Mouse (Mus musculus): Measurements from ENCODE around the gene Ccdc181. TPM values are rescaled to one million over a fixed set of nuclear protein-coding genes. Genes with fewer than 3 reads are reported as not detected.

Gene Ccdc181
- polyA plus RNA-seq, 1 experiment from 2014 or later: 23.4 TPM

GRCm38 (mm10) chr1:164303821-164304220, 28.4 kb downstream of the Ccdc181 start, which contains the start of gene Nme7:
TSS of gene Nme7 (plus strand) at chr1:164304121.
- Histone ChIP-seq H3K9me3 (ENCODE audit: control insufficient read depth, low read length) (no peaks in the 10 kb centered on the region), H3K27me3 (ENCODE audit: control insufficient read depth, insufficient read depth, low read length) (no peaks in the 10 kb centered on the region), H3K4me2 (replicated peaks) (no peak within 1 kb of the TSS), H3K36me3 (replicated peaks; ENCODE audit: control insufficient read depth, insufficient read depth) (peaks cover 59% of the 10 kb centered on the region), H3K4me3 (replicated peaks; ENCODE audit: low read length) (no peak within 1 kb of the TSS), H3K4me1 (replicated peaks; ENCODE audit: control insufficient read depth, insufficient read depth, low read length) (peaks cover 12% of the 10 kb centered on the region; the same call in 1 of the 2 replicates), H3K27ac (no peak within 1 kb of the TSS), H3K9ac (no peak within 1 kb of the TSS)
- DNase-seq (ENCODE audit: low spot score) (no peak), ATAC-seq (ENCODE audit: low FRiP score) (no peak)
- 87% methylated on average over 5 of the region's 5 CpGs for WGBS

DNA sequence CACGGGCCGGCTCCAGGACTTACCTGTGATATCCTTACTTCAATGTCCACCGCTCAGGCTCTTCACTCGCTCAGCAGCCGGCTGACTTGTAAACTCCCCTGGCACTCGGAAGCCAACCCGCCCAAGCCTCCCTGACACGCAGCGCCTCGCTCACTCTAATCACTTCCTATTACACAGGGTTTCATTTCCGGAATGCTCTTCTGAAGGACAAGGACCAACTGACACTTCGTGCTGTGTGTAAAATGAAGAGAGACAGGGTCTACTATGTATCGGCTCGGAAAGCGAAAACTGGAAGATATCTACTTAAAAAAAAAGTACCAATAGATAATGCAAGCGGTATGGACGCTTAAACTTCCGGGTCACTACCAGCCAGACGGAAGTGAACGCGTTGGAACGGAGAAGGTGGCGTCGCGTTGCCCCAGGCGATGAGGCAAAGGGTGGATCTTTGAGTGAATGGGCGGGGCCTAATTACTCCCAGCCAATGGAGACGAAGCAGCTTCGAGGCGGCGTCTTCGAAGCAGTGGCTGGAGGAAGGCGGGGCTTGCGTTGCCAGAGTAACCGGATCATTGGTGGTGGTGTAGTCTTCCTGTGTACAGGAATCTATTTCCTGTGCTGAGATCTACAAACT, 31.9 kb downstream of the Ccdc181 start, which contains the start of gene Blzf1:
Gene Blzf1, minus strand, starts transcription at position 366 of the 628 bp plus-strand sequence.
- WGBS: under 1% methylated on average over 35 of the region's 35 CpGs
- peak within 1 kb of the TSS; percentile 71 for H3K9ac ChIP-seq
- H3K27ac ChIP-seq: peak within 1 kb of the TSS; percentile 76
- peak within 1 kb of the TSS; percentile 69 for H3K4me3 ChIP-seq (replicated peaks; ENCODE audit: low read length)
- peak within 1 kb of the TSS; percentile 65 for H3K4me2 ChIP-seq (replicated peaks)
- ATAC-seq (ENCODE audit: low FRiP score) (peak; percentile 98), DNase-seq (ENCODE audit: low spot score) (peak; percentile 99)
- H3K27me3 ChIP-seq (ENCODE audit: control insufficient read depth, insufficient read depth, low read length): no peaks in the 10 kb centered on the region
- H3K9me3 ChIP-seq (ENCODE audit: control insufficient read depth, low read length): no peaks in the 10 kb centered on the region
- H3K36me3 ChIP-seq (replicated peaks; ENCODE audit: control insufficient read depth, insufficient read depth): peaks cover 32% of the 10 kb centered on the region
- H3K4me1 ChIP-seq (replicated peaks; ENCODE audit: control insufficient read depth, insufficient read depth, low read length): peaks cover 12% of the 10 kb centered on the region; the same call in 1 of the 2 replicates

GRCm38 (mm10) chr1:164307922-164308321, 32.5 kb downstream of the Ccdc181 start:
- Histone ChIP-seq H3K27ac (0 out of 2 replicates have a peak overlapping the region, but pooled peaks have one; percentile 2), H3K4me3 (replicated peaks; ENCODE audit: low read length) (peak overlapping the region; percentile 69), H3K36me3 (replicated peaks; ENCODE audit: control insufficient read depth, insufficient read depth) (peaks cover 34% of the 10 kb centered on the region; the same call in 1 of the 2 replicates), H3K9me3 (ENCODE audit: control insufficient read depth, low read length) (no peaks in the 10 kb centered on the region), H3K4me2 (replicated peaks) (peak overlapping the region; percentile 65), H3K9ac (peak overlapping the region; percentile 54), H3K4me1 (replicated peaks; ENCODE audit: control insufficient read depth, insufficient read depth, low read length) (peaks cover 12% of the 10 kb centered on the region; the same call in 1 of the 2 replicates), H3K27me3 (ENCODE audit: control insufficient read depth, insufficient read depth, low read length) (no peaks in the 10 kb centered on the region)
- ATAC-seq (ENCODE audit: low FRiP score) (no peak), DNase-seq (ENCODE audit: low spot score) (no peak)
- WGBS: 8% methylated on average over 10 of the region's 10 CpGs

DNA sequence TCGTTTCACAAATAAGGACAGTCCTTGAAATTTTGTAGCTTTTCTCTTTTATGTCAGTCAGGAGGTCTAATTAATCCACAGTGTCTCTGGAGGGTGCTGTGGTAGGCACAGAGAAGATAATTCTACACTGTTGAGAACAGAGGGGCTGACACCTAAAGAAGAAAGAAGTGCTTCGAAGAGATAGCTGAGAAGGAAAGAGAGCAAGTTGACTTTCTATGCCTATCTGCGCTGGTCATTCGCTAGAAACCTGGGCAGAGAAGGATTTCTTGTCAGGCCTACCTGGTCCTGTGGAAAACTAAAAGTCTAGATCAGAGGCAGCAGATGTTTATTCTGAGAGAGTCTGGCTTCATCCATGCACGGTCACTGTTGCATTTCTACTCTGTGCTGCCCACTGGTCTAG, 38.7 kb downstream of the Ccdc181 start:
- no peak overlapping the region for H3K4me3 ChIP-seq (replicated peaks; ENCODE audit: low read length)
- H3K9ac ChIP-seq: no peak overlapping the region
- ATAC-seq (ENCODE audit: low FRiP score) (no peak), DNase-seq (ENCODE audit: low spot score) (no peak)
- no peak overlapping the region for H3K4me2 ChIP-seq (replicated peaks)
- no peaks in the 10 kb centered on the region for H3K9me3 ChIP-seq (ENCODE audit: control insufficient read depth, low read length)
- H3K27me3 ChIP-seq (ENCODE audit: control insufficient read depth, insufficient read depth, low read length): no peaks in the 10 kb centered on the region
- no peaks in the 10 kb centered on the region for H3K4me1 ChIP-seq (replicated peaks; ENCODE audit: control insufficient read depth, insufficient read depth, low read length)
- no peak overlapping the region for H3K27ac ChIP-seq
- 95% methylated on average over 5 of the region's 5 CpGs for whole genome bisulfite sequencing
- H3K36me3 ChIP-seq (replicated peaks; ENCODE audit: control insufficient read depth, insufficient read depth): peaks cover 29% of the 10 kb centered on the region

DNA sequence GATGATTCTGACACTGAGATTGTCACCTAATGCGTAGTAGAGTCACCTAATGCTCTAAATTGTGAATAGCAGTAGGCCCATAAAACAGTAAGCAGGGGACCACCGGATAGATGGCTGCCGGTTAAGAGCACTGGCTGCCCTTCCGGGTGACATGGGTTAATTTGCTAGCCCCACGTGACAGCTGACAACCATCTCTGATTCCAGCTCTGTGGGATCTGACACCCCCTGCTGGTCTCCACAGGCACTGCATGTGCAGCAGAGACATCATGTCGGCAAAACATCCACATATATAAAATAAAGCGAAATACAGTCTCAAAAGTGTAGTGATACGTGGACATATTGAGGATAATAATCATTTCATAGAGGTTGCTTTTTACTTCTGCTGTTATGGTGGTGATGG, 39.9 kb downstream of the Ccdc181 start:
- H3K27me3 ChIP-seq (ENCODE audit: control insufficient read depth, insufficient read depth, low read length): no peaks in the 10 kb centered on the region
- ATAC-seq (ENCODE audit: low FRiP score): no peak
- peak; percentile 40 for DNase-seq (ENCODE audit: low spot score)
- no peaks in the 10 kb centered on the region for H3K9me3 ChIP-seq (ENCODE audit: control insufficient read depth, low read length)
- no peak overlapping the region for H3K4me2 ChIP-seq (replicated peaks)
- no peak overlapping the region for H3K9ac ChIP-seq
- WGBS: 70% methylated on average over 8 of the region's 8 CpGs
- H3K4me1 ChIP-seq (replicated peaks; ENCODE audit: control insufficient read depth, insufficient read depth, low read length): no peaks in the 10 kb centered on the region
- peaks cover 29% of the 10 kb centered on the region for H3K36me3 ChIP-seq (replicated peaks; ENCODE audit: control insufficient read depth, insufficient read depth)
- no peak overlapping the region for H3K27ac ChIP-seq
- no peak overlapping the region for H3K4me3 ChIP-seq (replicated peaks; ENCODE audit: low read length)

DNA sequence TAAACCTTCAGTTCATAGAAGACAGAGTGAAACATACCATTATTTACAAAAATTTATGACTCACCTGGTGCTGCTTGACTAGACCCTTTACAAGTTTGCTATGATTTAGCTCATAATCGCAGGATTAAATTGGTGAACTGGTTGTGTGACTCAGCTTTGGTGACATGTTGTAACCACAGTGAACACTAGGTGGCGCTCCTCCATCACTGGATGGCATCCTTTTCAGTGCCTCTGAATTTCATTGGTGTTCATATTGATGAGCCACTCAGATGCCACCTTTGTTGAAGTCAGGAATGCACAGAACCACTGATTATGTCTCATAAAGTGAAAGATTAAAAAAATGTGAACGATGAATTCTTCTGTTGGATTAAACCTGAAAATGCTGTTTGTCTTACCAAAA, 41.3 kb downstream of the Ccdc181 start:
- no peak overlapping the region for H3K9ac ChIP-seq
- WGBS: 31% methylated on average over 3 of the region's 3 CpGs
- no peak overlapping the region for H3K4me3 ChIP-seq (replicated peaks; ENCODE audit: low read length)
- no peaks in the 10 kb centered on the region for H3K27me3 ChIP-seq (ENCODE audit: control insufficient read depth, insufficient read depth, low read length)
- H3K9me3 ChIP-seq (ENCODE audit: control insufficient read depth, low read length): no peaks in the 10 kb centered on the region
- DNase-seq (ENCODE audit: low spot score): peak; percentile 91
- no peaks in the 10 kb centered on the region for H3K4me1 ChIP-seq (replicated peaks; ENCODE audit: control insufficient read depth, insufficient read depth, low read length)
- peaks cover 23% of the 10 kb centered on the region for H3K36me3 ChIP-seq (replicated peaks; ENCODE audit: control insufficient read depth, insufficient read depth)
- no peak overlapping the region for H3K27ac ChIP-seq
- ATAC-seq (ENCODE audit: low FRiP score): peak; percentile 67
- no peak overlapping the region for H3K4me2 ChIP-seq (replicated peaks)

- Histone ChIP-seq H3K4me2 (replicated peaks) (no peak overlapping the region), H3K27me3 (ENCODE audit: control insufficient read depth, insufficient read depth, low read length) (no peaks in the 10 kb centered on the region), H3K9ac (0 out of 2 replicates have a peak overlapping the region, but pooled peaks have one; percentile 0), H3K9me3 (ENCODE audit: control insufficient read depth, low read length) (no peaks in the 10 kb centered on the region), H3K36me3 (replicated peaks; ENCODE audit: control insufficient read depth, insufficient read depth) (peaks cover 22% of the 10 kb centered on the region), H3K4me3 (replicated peaks; ENCODE audit: low read length) (no peak overlapping the region), H3K27ac (no peak overlapping the region), H3K4me1 (replicated peaks; ENCODE audit: control insufficient read depth, insufficient read depth, low read length) (no peaks in the 10 kb centered on the region)
- 82% methylated on average over 9 of the region's 9 CpGs for WGBS
- peak; percentile 7; the same call in 1 of the 2 replicates for ATAC-seq (ENCODE audit: low FRiP score)
- no peak for DNase-seq (ENCODE audit: low spot score)
Observed at GRCm38 (mm10) chr1:164317261-164317660, 41.9 kb downstream of the Ccdc181 start.

DNA sequence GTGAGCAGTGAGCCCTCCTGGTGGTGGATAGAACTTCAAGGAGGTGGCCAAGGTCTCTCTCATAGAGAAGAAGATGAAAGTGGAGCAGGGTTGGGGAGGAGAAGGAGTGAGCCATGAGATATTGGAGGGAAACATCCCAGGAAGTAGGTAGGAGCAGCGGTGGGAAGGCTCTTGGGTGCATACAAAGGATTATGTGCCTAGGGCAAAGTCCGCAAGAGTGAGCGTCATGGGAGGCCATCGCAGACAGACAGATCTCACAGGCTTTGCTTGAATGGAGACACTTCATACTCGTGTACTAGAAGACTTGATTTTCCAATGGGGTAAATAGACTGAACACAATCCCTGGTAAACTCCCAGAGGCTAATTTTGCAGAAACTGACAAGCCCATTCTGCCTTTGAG, 43.1 kb downstream of the Ccdc181 start:
- H3K27ac ChIP-seq: no peak overlapping the region
- no peak overlapping the region for H3K4me3 ChIP-seq (replicated peaks; ENCODE audit: low read length)
- H3K9ac ChIP-seq: no peak overlapping the region
- ATAC-seq (ENCODE audit: low FRiP score) (no peak), DNase-seq (ENCODE audit: low spot score) (no peak)
- H3K4me2 ChIP-seq (replicated peaks): no peak overlapping the region
- WGBS: 91% methylated on average over 5 of the region's 5 CpGs
- peaks cover 10% of the 10 kb centered on the region for H3K36me3 ChIP-seq (replicated peaks; ENCODE audit: control insufficient read depth, insufficient read depth)
- no peaks in the 10 kb centered on the region for H3K9me3 ChIP-seq (ENCODE audit: control insufficient read depth, low read length)
- no peaks in the 10 kb centered on the region for H3K4me1 ChIP-seq (replicated peaks; ENCODE audit: control insufficient read depth, insufficient read depth, low read length)
- no peaks in the 10 kb centered on the region for H3K27me3 ChIP-seq (ENCODE audit: control insufficient read depth, insufficient read depth, low read length)

- Histone ChIP-seq H3K4me3 (replicated peaks; ENCODE audit: low read length) (no peak overlapping the region), H3K9me3 (ENCODE audit: control insufficient read depth, low read length) (no peaks in the 10 kb centered on the region), H3K4me2 (replicated peaks) (no peak overlapping the region), H3K27ac (no peak overlapping the region), H3K4me1 (replicated peaks; ENCODE audit: control insufficient read depth, insufficient read depth, low read length) (no peaks in the 10 kb centered on the region), H3K36me3 (replicated peaks; ENCODE audit: control insufficient read depth, insufficient read depth) (no peaks in the 10 kb centered on the region), H3K9ac (no peak overlapping the region), H3K27me3 (ENCODE audit: control insufficient read depth, insufficient read depth, low read length) (no peaks in the 10 kb centered on the region)
- no peak for DNase-seq (ENCODE audit: low spot score)
- ATAC-seq (ENCODE audit: low FRiP score): no peak
- 78% methylated on average over 14 of the region's 14 CpGs for WGBS
Observed at GRCm38 (mm10) chr1:164319542-164320140, 44.3 kb downstream of the Ccdc181 start.
